ENCODE assay signal across 14 mouse cellular contexts in genomic region chr10:52779926-52780485, GRCm38 (mm10).
DNase-seq lines count a peak whose midpoint lies in the region; ATAC-seq and TF ChIP-seq lines count a peak whose summit lies in the region.
"Had no signal": no experiment of that assay in that cellular context is flagged by ENCODE, and none has a peak within 500 bp of the region (broad histone marks: within the 10 kb centered on the region; RNA-seq: fewer than 3 reads in every experiment).

No protein-coding gene starts in this region.

- H3K27me3 ChIP-seq in forebrain, embryonic 13.5 days: no peaks in the 10 kb centered on the region
- H3K27me3 ChIP-seq in forebrain, embryonic 11.5 days (ENCODE audit: control insufficient read depth, insufficient read depth, low read length): no peaks in the 10 kb centered on the region
- no peaks in the 10 kb centered on the region for H3K27me3 ChIP-seq in neural tube, embryonic 12.5 days (replicated peaks)
- no peaks in the 10 kb centered on the region for H3K27me3 ChIP-seq in hindbrain, postnatal 0 days (ENCODE audit: insufficient read depth, low read length)
- H3K27me3 ChIP-seq in stomach, embryonic 15.5 days (replicated peaks): no peaks in the 10 kb centered on the region
- H3K27me3 ChIP-seq: heart, embryonic 15.5 days; lung, embryonic 15.5 days had no signal

- no peak for DNase-seq in forebrain, embryonic 11.5 days (ENCODE audit: low spot score)
- DNase-seq in neural tube, embryonic 10.5 days (ENCODE audit: extremely low spot score, low spot score): no peak
- peak; percentile 23 for DNase-seq in hindbrain, postnatal 0 days (ENCODE audit: low spot score)
- no peak for DNase-seq in spleen, adult 12 weeks (ENCODE audit: low spot score)
- no peak for DNase-seq in spleen, postnatal 10 days (ENCODE audit: low spot score in 2 of 2)
- DNase-seq: B cell, adult 2 months; kidney, adult 2 months; spleen, adult 18-20 months; thymus, postnatal 25 days had no signal

- H3K27ac ChIP-seq in forebrain, embryonic 13.5 days: peak overlapping the region; percentile 48; the same call in 1 of the 2 replicates
- no peak overlapping the region for H3K27ac ChIP-seq in forebrain, embryonic 11.5 days (ENCODE audit: low read depth, low read length)
- no peak overlapping the region for H3K27ac ChIP-seq in neural tube, embryonic 12.5 days
- no peak overlapping the region for H3K27ac ChIP-seq in hindbrain, postnatal 0 days
- 0 out of 2 replicates have a peak overlapping the region, but pooled peaks have one; percentile 21 for H3K27ac ChIP-seq in stomach, embryonic 15.5 days
- H3K27ac ChIP-seq: heart, embryonic 15.5 days; lung, embryonic 15.5 days had no signal

- peaks cover 4% of the 10 kb centered on the region; the same call in 1 of the 2 replicates for H3K36me3 ChIP-seq in forebrain, embryonic 13.5 days (ENCODE audit: poor library complexity, severe bottlenecking)
- no peaks in the 10 kb centered on the region for H3K36me3 ChIP-seq in forebrain, embryonic 11.5 days (ENCODE audit: control insufficient read depth, insufficient read depth, low read length)
- H3K36me3 ChIP-seq in neural tube, embryonic 12.5 days: no peaks in the 10 kb centered on the region
- no peaks in the 10 kb centered on the region for H3K36me3 ChIP-seq in hindbrain, postnatal 0 days (ENCODE audit: insufficient read depth, low read length)
- H3K36me3 ChIP-seq in stomach, embryonic 15.5 days: no peaks in the 10 kb centered on the region
- H3K36me3 ChIP-seq: heart, embryonic 15.5 days; lung, embryonic 15.5 days had no signal

- peaks cover 9% of the 10 kb centered on the region for H3K4me1 ChIP-seq in forebrain, embryonic 13.5 days
- H3K4me1 ChIP-seq in forebrain, embryonic 11.5 days (replicated peaks; ENCODE audit: control insufficient read depth, insufficient read depth, low read length): no peaks in the 10 kb centered on the region
- H3K4me1 ChIP-seq in neural tube, embryonic 12.5 days: no peaks in the 10 kb centered on the region
- no peaks in the 10 kb centered on the region for H3K4me1 ChIP-seq in hindbrain, postnatal 0 days (ENCODE audit: insufficient read depth, low read length)
- H3K4me1 ChIP-seq in stomach, embryonic 15.5 days: no peaks in the 10 kb centered on the region
- H3K4me1 ChIP-seq: heart, embryonic 15.5 days; lung, embryonic 15.5 days had no signal

- H3K4me2 ChIP-seq in forebrain, embryonic 13.5 days: no peak overlapping the region
- H3K4me2 ChIP-seq in forebrain, embryonic 11.5 days (ENCODE audit: low read depth, low read length, severe bottlenecking): no peak overlapping the region
- H3K4me2 ChIP-seq in neural tube, embryonic 12.5 days (replicated peaks): no peak overlapping the region
- H3K4me2 ChIP-seq in hindbrain, postnatal 0 days (ENCODE audit: low read depth, low read length): no peak overlapping the region
- H3K4me2 ChIP-seq in stomach, embryonic 15.5 days: no peak overlapping the region
- H3K4me2 ChIP-seq: heart, embryonic 15.5 days; lung, embryonic 15.5 days had no signal

- peak; percentile 50; the same call in 1 of the 2 replicates for ATAC-seq in forebrain, embryonic 13.5 days
- no peak for ATAC-seq in forebrain, embryonic 11.5 days (replicated peaks; ENCODE audit: low FRiP score)
- 0 out of 2 replicates have a peak, but pooled peaks have one; percentile 21 for ATAC-seq in neural tube, embryonic 12.5 days (ENCODE audit: low FRiP score, low read depth)
- ATAC-seq in hindbrain, postnatal 0 days: peak; percentile 59
- ATAC-seq in stomach, embryonic 15.5 days (ENCODE audit: insufficient read depth, low FRiP score, low read depth): peak; percentile 66; the same call in 1 of the 2 replicates

- 51% methylated on average over 4 of the region's 4 CpGs for WGBS in forebrain, embryonic 13.5 days
- WGBS in forebrain, embryonic 11.5 days: 64% methylated on average over 4 of the region's 4 CpGs
- WGBS in neural tube, embryonic 12.5 days: 57% methylated on average over 4 of the region's 4 CpGs
- WGBS in hindbrain, postnatal 0 days: 42% methylated on average over 4 of the region's 4 CpGs
- 30% methylated on average over 4 of the region's 4 CpGs for WGBS in stomach, embryonic 15.5 days

- H3K4me3 ChIP-seq in forebrain, embryonic 13.5 days: no peak overlapping the region
- H3K4me3 ChIP-seq in forebrain, embryonic 11.5 days (ENCODE audit: low read depth, low read length): no peak overlapping the region
- H3K4me3 ChIP-seq in neural tube, embryonic 12.5 days: no peak overlapping the region
- no peak overlapping the region for H3K4me3 ChIP-seq in hindbrain, postnatal 0 days (ENCODE audit: low read length)
- H3K4me3 ChIP-seq in stomach, embryonic 15.5 days (replicated peaks): no peak overlapping the region
- H3K4me3 ChIP-seq: heart, embryonic 15.5 days; lung, embryonic 15.5 days had no signal

- no peak overlapping the region for H3K9ac ChIP-seq in forebrain, embryonic 13.5 days
- H3K9ac ChIP-seq in forebrain, embryonic 11.5 days (ENCODE audit: low read length): no peak overlapping the region
- H3K9ac ChIP-seq in neural tube, embryonic 12.5 days: no peak overlapping the region
- no peak overlapping the region for H3K9ac ChIP-seq in hindbrain, postnatal 0 days (replicated peaks; ENCODE audit: low read length)
- H3K9ac ChIP-seq in stomach, embryonic 15.5 days: no peak overlapping the region
- H3K9ac ChIP-seq: heart, embryonic 15.5 days; lung, embryonic 15.5 days had no signal

- H3K9me3 ChIP-seq in forebrain, embryonic 13.5 days (replicated peaks): no peaks in the 10 kb centered on the region; the same call in 1 of the 2 replicates
- no peaks in the 10 kb centered on the region for H3K9me3 ChIP-seq in forebrain, embryonic 11.5 days (ENCODE audit: control insufficient read depth, low read length)
- H3K9me3 ChIP-seq in neural tube, embryonic 12.5 days: peaks cover 3% of the 10 kb centered on the region; the same call in 1 of the 2 replicates
- H3K9me3 ChIP-seq in hindbrain, postnatal 0 days (ENCODE audit: low read length): no peaks in the 10 kb centered on the region
- no peaks in the 10 kb centered on the region for H3K9me3 ChIP-seq in stomach, embryonic 15.5 days
- H3K9me3 ChIP-seq: heart, embryonic 15.5 days; lung, embryonic 15.5 days had no signal

- no peak for TF ChIP-seq CTCF in hindbrain, postnatal 0 days (IDR thresholded peaks at IDR 0.05; ENCODE audit: low read depth)

Comparison
In these comparisons a context has a peak if more than half of its experiments do, and no peak if none do; other contexts are left out.
1. H3K27ac ChIP-seq: peak in forebrain, embryonic 13.5 days (single experiment) and stomach, embryonic 15.5 days (single experiment); none in forebrain, embryonic 11.5 days (single experiment), neural tube, embryonic 12.5 days (single experiment) and hindbrain, postnatal 0 days (single experiment).